8 mouse cellular contexts compared by ENCODE assay signal in genomic region chr13:37824956-37825645, GRCm38 (mm10). TPM values are rescaled to one million over a fixed set of nuclear protein-coding genes. Genes with fewer than 3 reads are reported as not detected.
DNase-seq lines count a peak whose midpoint lies in the region; ATAC-seq and TF ChIP-seq lines count a peak whose summit lies in the region.

No protein-coding gene starts in this region.

- DNase-seq in heart, postnatal 25 days (ENCODE audit: low spot score): no peak
- peak; percentile 76 for DNase-seq in MEL (ENCODE audit: low read depth, low spot score)
- peak; percentile 30 for DNase-seq in lung, postnatal 10 days
- DNase-seq in layer of hippocampus, postnatal 36 days: no peak

- TF ChIP-seq EP300 in MEL (IDR thresholded peaks at IDR 0.05; ENCODE audit: low read depth in 1 of 2, low read length in 2 of 2): no peak; a peak in 1 of 4 replicates

- H3K79me2 ChIP-seq in MEL (ENCODE audit: control insufficient read depth, insufficient read depth, low read length, poor library complexity): peaks cover 37% of the 10 kb centered on the region

- no peak for TF ChIP-seq CTCF in MEL (IDR thresholded peaks at IDR 0.05 in 2 of 3, conservative IDR thresholded peaks at IDR 0.05 in 1 of 3; ENCODE audit: control insufficient read depth in 1 of 3, insufficient read depth in 1 of 3, low read depth in 2 of 3, low read length in 3 of 3, poor library complexity in 1 of 3, severe bottlenecking in 1 of 3)

- TF ChIP-seq POLR2A in MEL (IDR thresholded peaks at IDR 0.05; ENCODE audit: control insufficient read depth in 1 of 2, insufficient read depth in 1 of 2, low read depth in 1 of 2, low read length in 2 of 2, poor library complexity in 1 of 2): peak in 1 of 2 experiments; percentile 42; a peak in 1 of 4 replicates

- 2% methylated on average over 27 of the region's 27 CpGs for WGBS in heart, embryonic 11.5 days (ENCODE audit: insufficient replicate concordance)
- 6% methylated on average over 27 of the region's 27 CpGs for WGBS in intestine, embryonic 16.5 days
- WGBS in stomach, embryonic 15.5 days: 5% methylated on average over 27 of the region's 27 CpGs

- no peaks in the 10 kb centered on the region for H3K36me3 ChIP-seq in heart, embryonic 11.5 days (ENCODE audit: control insufficient read depth, insufficient read depth, low read length)
- H3K36me3 ChIP-seq in MEL (ENCODE audit: control insufficient read depth in 1 of 2, insufficient read depth in 2 of 2, low read length in 2 of 2): peaks cover 0 to 42% of the 10 kb centered on the region in 2 experiments; a peak in 2 of 4 replicates
- H3K36me3 ChIP-seq in intestine, embryonic 16.5 days (ENCODE audit: control insufficient read depth, insufficient read depth, low read length): no peaks in the 10 kb centered on the region
- H3K36me3 ChIP-seq in stomach, embryonic 15.5 days: no peaks in the 10 kb centered on the region

- H3K4me2 ChIP-seq in heart, embryonic 11.5 days: peak overlapping the region; percentile 94
- peak overlapping the region; percentile 97 for H3K4me2 ChIP-seq in intestine, embryonic 16.5 days (ENCODE audit: low read depth, low read length)
- peak overlapping the region; percentile 95 for H3K4me2 ChIP-seq in stomach, embryonic 15.5 days

- H3K4me3 ChIP-seq in heart, embryonic 11.5 days (ENCODE audit: low read depth, low read length): peak overlapping the region; percentile 86
- H3K4me3 ChIP-seq in MEL (ENCODE audit: control insufficient read depth in 1 of 2, insufficient read depth in 1 of 2, low read depth in 2 of 2, low read length in 2 of 2): peak overlapping the region; percentile 68 to 92
- H3K4me3 ChIP-seq in intestine, embryonic 16.5 days (ENCODE audit: low read length): peak overlapping the region; percentile 91
- H3K4me3 ChIP-seq in stomach, embryonic 15.5 days (replicated peaks): peak overlapping the region; percentile 89

- H3K4me1 ChIP-seq in heart, embryonic 11.5 days (ENCODE audit: control insufficient read depth, insufficient read depth, low read length): peaks cover 33% of the 10 kb centered on the region
- H3K4me1 ChIP-seq in MEL (ENCODE audit: control insufficient read depth in 1 of 2, insufficient read depth in 2 of 2, low read length in 2 of 2): peaks cover 32% of the 10 kb centered on the region in 2 experiments
- H3K4me1 ChIP-seq in intestine, embryonic 16.5 days (ENCODE audit: control insufficient read depth, insufficient read depth, low read length): peaks cover 29% of the 10 kb centered on the region
- H3K4me1 ChIP-seq in stomach, embryonic 15.5 days: peaks cover 20% of the 10 kb centered on the region

- H3K27ac ChIP-seq in heart, embryonic 11.5 days (ENCODE audit: low read depth, low read length): peak overlapping the region; percentile 92
- peak overlapping the region; percentile 82 for H3K27ac ChIP-seq in MEL (ENCODE audit: control insufficient read depth, low read depth, low read length)
- H3K27ac ChIP-seq in intestine, embryonic 16.5 days (ENCODE audit: low read length): peak overlapping the region; percentile 96
- H3K27ac ChIP-seq in stomach, embryonic 15.5 days: peak overlapping the region; percentile 94

- intact Hi-C loops in heart, postnatal 25 days (cut with DNase I): loop anchor here (5.0 kb wide), 5 partner anchors 48 to 373 kb away; partner anchors contain the start of gene Rreb1

- peak overlapping the region; percentile 93 for H3K9ac ChIP-seq in heart, embryonic 11.5 days (ENCODE audit: low read depth, low read length)
- peak overlapping the region; percentile 70 for H3K9ac ChIP-seq in MEL (ENCODE audit: control insufficient read depth, low read depth, low read length, poor library complexity, severe bottlenecking)
- H3K9ac ChIP-seq in intestine, embryonic 16.5 days (ENCODE audit: low read depth, low read length): peak overlapping the region; percentile 95
- peak overlapping the region; percentile 80; the same call in 1 of the 2 replicates for H3K9ac ChIP-seq in stomach, embryonic 15.5 days

- peak; percentile 5; the same call in 1 of the 2 replicates for ATAC-seq in heart, embryonic 11.5 days (replicated peaks; ENCODE audit: insufficient number of reproducible peaks, low FRiP score, low TSS enrichment)
- peak; percentile 67 for ATAC-seq in erythroid progenitor cell, adult 5-6 weeks (replicated peaks; ENCODE audit: low FRiP score, poor library complexity, severe bottlenecking)
- ATAC-seq in intestine, embryonic 16.5 days: peak; percentile 34
- ATAC-seq in stomach, embryonic 15.5 days (ENCODE audit: insufficient read depth, low FRiP score, low read depth): peak; percentile 4; the same call in 1 of the 2 replicates

- no peak for TF ChIP-seq RAD21 in MEL (IDR thresholded peaks at IDR 0.05; ENCODE audit: low read depth, low read length)

- no peaks in the 10 kb centered on the region for H3K9me3 ChIP-seq in heart, embryonic 11.5 days (replicated peaks; ENCODE audit: control insufficient read depth, low read length)
- H3K9me3 ChIP-seq in MEL (replicated peaks; ENCODE audit: insufficient read depth, low read length): no peaks in the 10 kb centered on the region
- no peaks in the 10 kb centered on the region for H3K9me3 ChIP-seq in intestine, embryonic 16.5 days (ENCODE audit: control insufficient read depth, low read length)
- no peaks in the 10 kb centered on the region for H3K9me3 ChIP-seq in stomach, embryonic 15.5 days

- no peaks in the 10 kb centered on the region for H3K27me3 ChIP-seq in heart, embryonic 11.5 days (ENCODE audit: control insufficient read depth, insufficient read depth, low read length)
- H3K27me3 ChIP-seq in MEL (ENCODE audit: control insufficient read depth in 1 of 2, insufficient read depth in 2 of 2, low read length in 2 of 2): no peaks in the 10 kb centered on the region
- H3K27me3 ChIP-seq in intestine, embryonic 16.5 days (replicated peaks; ENCODE audit: control insufficient read depth, insufficient read depth, low read length): no peaks in the 10 kb centered on the region
- H3K27me3 ChIP-seq in stomach, embryonic 15.5 days (replicated peaks): no peaks in the 10 kb centered on the region

TF ChIP-seq in MEL, 35 proteins besides CTCF, POLR2A, EP300 and RAD21 (continues in another document):
- TF ChIP-seq JUND (IDR thresholded peaks at IDR 0.05; ENCODE audit: low read depth, low read length): no peak
- no peak for TF ChIP-seq GATA1 (IDR thresholded peaks at IDR 0.05; ENCODE audit: low read depth, low read length)
- no peak for TF ChIP-seq USF2 (IDR thresholded peaks at IDR 0.05; ENCODE audit: borderline replicate concordance in 1 of 2, insufficient read depth in 1 of 2, low read depth in 1 of 2, low read length in 2 of 2)
- no peak; the same call in 1 of the 2 replicates for TF ChIP-seq POLR2AphosphoS2 (IDR thresholded peaks at IDR 0.05; ENCODE audit: low read length)
- peak; percentile 11; the same call in 1 of the 2 replicates for TF ChIP-seq ZMIZ1 (IDR thresholded peaks at IDR 0.05; ENCODE audit: low read depth, low read length)
- TF ChIP-seq ZNF384 (IDR thresholded peaks at IDR 0.05; ENCODE audit: low read depth, low read length): no peak
- TF ChIP-seq BHLHE40 (IDR thresholded peaks at IDR 0.05; ENCODE audit: borderline replicate concordance, low read depth, low read length): no peak
- TF ChIP-seq SIN3A (IDR thresholded peaks at IDR 0.05; ENCODE audit: low read length): no peak; the same call in 1 of the 2 replicates
- peak; percentile 17; the same call in 1 of the 2 replicates for TF ChIP-seq TAL1 (IDR thresholded peaks at IDR 0.05; ENCODE audit: low read length)
- no peak for TF ChIP-seq KAT2A (conservative IDR thresholded peaks at IDR 0.05; ENCODE audit: low read depth, low read length)
- no peak for TF ChIP-seq MEF2A (IDR thresholded peaks at IDR 0.05; ENCODE audit: extremely low read depth, insufficient replicate concordance, low read depth, low read length, poor library complexity, severe bottlenecking)
- TF ChIP-seq MXI1 (IDR thresholded peaks at IDR 0.05; ENCODE audit: low read depth, low read length): no peak
- TF ChIP-seq MAZ (IDR thresholded peaks at IDR 0.05; ENCODE audit: low read depth, low read length): no peak; the same call in 1 of the 2 replicates
- no peak for TF ChIP-seq USF1 (IDR thresholded peaks at IDR 0.05; ENCODE audit: low read depth, low read length)
- TF ChIP-seq ELF1 (IDR thresholded peaks at IDR 0.05; ENCODE audit: low read depth, low read length): no peak
- TF ChIP-seq SMC3 (IDR thresholded peaks at IDR 0.05; ENCODE audit: low read depth, low read length): no peak
- TF ChIP-seq TCF12 (IDR thresholded peaks at IDR 0.05; ENCODE audit: low read depth, low read length): 0 out of 2 replicates have a peak, but pooled peaks have one; percentile 15
- TF ChIP-seq MYB (IDR thresholded peaks at IDR 0.05; ENCODE audit: low read depth, low read length): no peak
- peak; percentile 30; the same call in 1 of the 2 replicates for TF ChIP-seq MAX (IDR thresholded peaks at IDR 0.05; ENCODE audit: low read length)
- TF ChIP-seq MYC (IDR thresholded peaks at IDR 0.05; ENCODE audit: low read depth, low read length): no peak
- 0 out of 2 replicates have a peak, but pooled peaks have one; percentile 12 for TF ChIP-seq HCFC1 (IDR thresholded peaks at IDR 0.05; ENCODE audit: low read depth, low read length)
- peak; percentile 60; the same call in 1 of the 2 replicates for TF ChIP-seq TBP (IDR thresholded peaks at IDR 0.05; ENCODE audit: low read depth, low read length)
- TF ChIP-seq CHD1 (IDR thresholded peaks at IDR 0.05; ENCODE audit: low read depth, low read length): no peak
- TF ChIP-seq GABPA (IDR thresholded peaks at IDR 0.05; ENCODE audit: low read depth, low read length): no peak
- TF ChIP-seq ETS1 (IDR thresholded peaks at IDR 0.05; ENCODE audit: low read depth, low read length): peak; percentile 23
- no peak for TF ChIP-seq POLR2AphosphoS5 (IDR thresholded peaks at IDR 0.05; ENCODE audit: borderline replicate concordance, low read depth, low read length)
- TF ChIP-seq MAFK (IDR thresholded peaks at IDR 0.05; ENCODE audit: borderline replicate concordance, low read depth, low read length): no peak

RNA-seq across cellular contexts. Expression of gene Rreb1, which starts 46.9 kb away (rescaled TPM):
- polyA plus RNA-seq in heart, embryonic 11.5 days (2014; fragmentation: Nextera tagmentation; extraction: Ambion mirVana): 11.4 and 16.6 TPM in 2 replicates
- total RNA-seq in heart, postnatal 25 days (2021): 10 to 100 TPM; 38.0 to 55.6 TPM
- total RNA-seq in MEL (2012; rRNA removed): 8.1 and 10.4 TPM in 2 replicates
- polyA plus RNA-seq in MEL (2012; ENCODE audit: insufficient read depth in 1 of 2, insufficient read length in 2 of 2, low read depth in 1 of 2, low replicate concordance in 2 of 2, missing spikeins in 1 of 2): 10 to 100 TPM in 1 of 2 experiments, not detected in 1; 34.0 TPM
- total RNA-seq in erythroid progenitor cell, adult 5-6 weeks (2015; ENCODE audit: low replicate concordance): 15.5 and 26.4 TPM in 2 replicates
- total RNA-seq in erythroid progenitor cell, adult 5-6 weeks (2017; ENCODE audit: low replicate concordance): 1.8 and 9.0 TPM in 2 replicates
- 13.7 and 14.8 TPM in 2 replicates for polyA plus RNA-seq in intestine, embryonic 16.5 days (2015; fragmentation: Nextera tagmentation; extraction: Ambion mirVana)
- 12.8 and 16.0 TPM in 2 replicates for polyA plus RNA-seq in stomach, embryonic 15.5 days (2015; fragmentation: Nextera tagmentation; extraction: Ambion mirVana)
- total RNA-seq in layer of hippocampus, postnatal 36 days (2021): 10 to 100 TPM; 63.5 to 79.8 TPM

Comparison
In these comparisons a context has a peak if more than half of its experiments do, and no peak if none do; other contexts are left out.
1. ATAC-seq: peak in every context shown above with its lines; median percentile 67 in erythroid progenitor cell, adult 5-6 weeks; 34 in intestine, embryonic 16.5 days; 5 in heart, embryonic 11.5 days; 4 in stomach, embryonic 15.5 days.
2. DNase-seq: peak in MEL (single experiment) and lung, postnatal 10 days (single experiment); none in heart, postnatal 25 days (single experiment) and layer of hippocampus, postnatal 36 days (0 of 2).
3. Peak in every context shown above with its lines, with median percentiles within 50 percentile points of each other: H3K27ac ChIP-seq, H3K4me2 ChIP-seq, H3K4me3 ChIP-seq and H3K9ac ChIP-seq.